Mouse (Mus musculus): ENCODE measurements around the gene Pclo. TPM values are rescaled to one million over a fixed set of nuclear protein-coding genes. Genes with fewer than 3 reads are reported as not detected.
"Not testable (repeated sequence)": the region's sequence is repeated elsewhere in the genome, so short reads cannot be mapped to it uniquely, and the experiment has no call there.

Pclo gene
- polyA plus RNA-seq (2015; fragmentation: Nextera tagmentation; extraction: Ambion mirVana), result 12.4 and 13.9 TPM in 2 replicates

DNA sequence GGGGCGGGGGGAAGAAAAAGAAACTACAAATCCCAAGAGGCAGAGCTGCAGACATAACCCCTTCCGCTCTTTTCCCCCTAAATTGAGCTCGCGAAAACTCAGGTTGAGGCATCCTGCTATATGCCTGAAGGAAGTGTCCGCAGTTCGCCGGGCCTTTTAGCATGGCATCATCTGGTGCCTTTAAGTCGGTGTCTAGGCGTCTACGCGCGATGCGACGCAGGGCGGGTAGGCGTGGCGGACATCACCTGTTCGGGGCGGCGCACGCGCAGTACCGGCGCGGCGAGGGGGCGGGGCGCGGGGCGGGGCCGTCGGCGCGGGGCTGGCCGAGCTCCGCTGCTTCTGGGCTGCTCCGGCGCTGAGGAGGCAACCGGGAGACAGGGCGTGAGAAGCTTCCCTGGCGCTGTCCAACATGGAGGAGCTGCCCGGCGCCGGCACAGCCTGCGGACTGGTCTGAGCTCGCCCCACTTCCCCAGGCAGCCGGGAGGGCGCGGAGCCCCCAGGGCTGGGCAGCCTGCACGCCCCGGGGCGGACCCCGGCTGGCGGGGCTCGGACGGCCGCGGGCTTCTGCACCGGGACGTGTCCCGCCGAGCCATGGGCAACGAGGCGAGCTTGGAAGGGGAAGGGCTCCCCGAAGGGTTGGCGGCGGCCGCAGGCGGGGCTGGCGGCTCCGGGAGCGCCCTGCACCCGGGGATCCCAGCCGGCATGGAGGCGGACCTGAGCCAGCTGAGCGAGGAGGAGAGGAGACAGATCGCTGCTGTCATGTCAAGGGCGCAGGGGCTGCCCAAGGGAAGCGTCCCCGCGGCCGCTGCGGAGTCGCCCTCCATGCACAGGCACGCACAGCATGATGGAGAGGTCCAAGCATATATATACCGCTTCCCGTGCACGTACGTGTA, at the start of gene Pclo:
Pclo (plus strand) TSS at position 288 of the 893 bp plus-strand sequence.
- peak; percentile 98 for ATAC-seq
- H3K9me3 ChIP-seq (ENCODE audit: control insufficient read depth, low read length), result no peaks in the 10 kb centered on the region
- peak within 1 kb of the TSS; percentile 70 for H3K4me2 ChIP-seq (ENCODE audit: low read length)
- no peaks in the 10 kb centered on the region for H3K36me3 ChIP-seq (ENCODE audit: control insufficient read depth, insufficient read depth, low read length)
- peak within 1 kb of the TSS; percentile 98 for H3K9ac ChIP-seq (ENCODE audit: low read depth, low read length)
- 0% methylated on average over 67 of the region's 89 CpGs for WGBS
- peaks cover 7% of the 10 kb centered on the region; the same call in 1 of the 2 replicates for H3K4me1 ChIP-seq (ENCODE audit: control insufficient read depth, insufficient read depth, low read depth, low read length)
- no peaks in the 10 kb centered on the region for H3K27me3 ChIP-seq (replicated peaks; ENCODE audit: control insufficient read depth, insufficient read depth, low read length)
- H3K4me3 ChIP-seq (ENCODE audit: low read length), result peak within 1 kb of the TSS; percentile 98
- peak within 1 kb of the TSS; percentile 99 for H3K27ac ChIP-seq (ENCODE audit: low read depth, low read length)

DNA sequence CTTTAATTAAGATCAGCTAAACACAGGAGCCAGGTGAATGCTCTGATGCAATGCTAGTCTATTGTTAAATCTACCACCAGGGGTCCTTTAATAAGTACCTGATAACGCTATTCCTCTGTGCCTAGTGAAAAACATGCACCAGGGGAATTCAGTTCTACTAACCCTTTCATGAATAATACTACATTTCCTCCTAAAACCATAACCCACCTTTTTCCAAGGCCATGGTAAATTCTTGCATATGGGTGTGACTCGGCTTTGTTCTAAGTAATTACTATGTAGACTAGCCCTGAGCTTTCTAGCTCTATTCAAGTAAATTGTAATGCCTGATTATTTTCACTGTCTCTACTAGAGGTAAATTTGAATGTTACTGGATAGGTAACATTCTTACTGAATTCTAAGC, 20.3 kb upstream of the Pclo start:
- H3K4me2 ChIP-seq (ENCODE audit: low read length); H3K27me3 ChIP-seq (replicated peaks; ENCODE audit: control insufficient read depth, insufficient read depth, low read length); H3K27ac ChIP-seq (ENCODE audit: low read depth, low read length); H3K4me1 ChIP-seq (ENCODE audit: control insufficient read depth, insufficient read depth, low read depth, low read length); H3K9me3 ChIP-seq (ENCODE audit: control insufficient read depth, low read length); H3K4me3 ChIP-seq (ENCODE audit: low read length); H3K9ac ChIP-seq (ENCODE audit: low read depth, low read length); ATAC-seq; H3K36me3 ChIP-seq (ENCODE audit: control insufficient read depth, insufficient read depth, low read length): not testable (repeated sequence)
- 55% methylated on average over 2 of the region's 2 CpGs for WGBS

DNA sequence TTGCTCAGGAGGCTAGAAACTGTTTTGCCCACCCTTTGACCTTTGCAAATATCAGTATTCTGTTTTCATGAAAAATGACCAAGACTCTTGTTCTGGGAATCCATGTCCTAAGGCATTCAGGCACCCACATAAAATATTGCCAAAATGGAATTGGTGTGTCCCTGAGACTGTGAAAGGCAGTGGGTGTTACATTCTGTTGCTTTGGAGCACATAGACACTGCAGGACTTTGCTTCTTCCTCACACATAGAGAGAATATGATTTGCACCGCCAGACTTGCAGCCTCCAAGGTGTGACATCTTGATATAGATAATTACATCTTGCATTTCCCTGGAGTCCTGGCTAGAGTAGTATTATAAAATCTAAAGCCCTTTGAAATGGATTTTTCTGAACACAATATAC, 6.2 kb upstream of the Pclo start:
- 74% methylated on average over 1 of the region's 1 CpGs for WGBS
- no peak for ATAC-seq
- no peaks in the 10 kb centered on the region for H3K4me1 ChIP-seq (ENCODE audit: control insufficient read depth, insufficient read depth, low read depth, low read length)
- H3K4me3 ChIP-seq (ENCODE audit: low read length), result no peak overlapping the region
- no peaks in the 10 kb centered on the region for H3K36me3 ChIP-seq (ENCODE audit: control insufficient read depth, insufficient read depth, low read length)
- no peaks in the 10 kb centered on the region for H3K27me3 ChIP-seq (replicated peaks; ENCODE audit: control insufficient read depth, insufficient read depth, low read length)
- no peaks in the 10 kb centered on the region for H3K9me3 ChIP-seq (ENCODE audit: control insufficient read depth, low read length)
- H3K27ac ChIP-seq (ENCODE audit: low read depth, low read length), result no peak overlapping the region
- H3K4me2 ChIP-seq (ENCODE audit: low read length), result no peak overlapping the region
- no peak overlapping the region for H3K9ac ChIP-seq (ENCODE audit: low read depth, low read length)

DNA sequence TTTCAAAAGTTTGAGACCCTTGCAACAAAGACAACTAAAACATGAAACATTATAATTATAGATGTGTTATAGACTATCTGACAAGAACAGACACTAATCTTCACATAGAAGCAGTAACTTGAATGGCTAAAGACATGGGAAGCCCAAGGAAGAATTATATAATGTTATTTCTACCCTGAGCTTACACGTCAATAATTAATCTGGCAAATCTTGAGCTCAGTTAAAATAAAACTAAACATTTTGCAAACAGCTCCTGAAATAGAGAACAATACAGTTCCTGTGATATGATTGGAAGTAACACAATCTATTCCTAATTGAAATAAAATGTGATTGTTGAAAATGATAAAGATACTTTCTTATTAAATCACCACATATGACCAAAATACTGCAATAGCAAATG, 5.1 kb upstream of the Pclo start:
- Histone ChIP-seq H3K27ac (ENCODE audit: low read depth, low read length) (no peak overlapping the region), H3K27me3 (replicated peaks; ENCODE audit: control insufficient read depth, insufficient read depth, low read length) (no peaks in the 10 kb centered on the region), H3K4me1 (ENCODE audit: control insufficient read depth, insufficient read depth, low read depth, low read length) (no peaks in the 10 kb centered on the region), H3K9ac (ENCODE audit: low read depth, low read length) (no peak overlapping the region), H3K36me3 (ENCODE audit: control insufficient read depth, insufficient read depth, low read length) (no peaks in the 10 kb centered on the region), H3K9me3 (ENCODE audit: control insufficient read depth, low read length) (no peaks in the 10 kb centered on the region), H3K4me3 (ENCODE audit: low read length) (no peak overlapping the region), H3K4me2 (ENCODE audit: low read length) (no peak overlapping the region)
- WGBS, result 91% methylated on average over 1 of the region's 1 CpGs
- ATAC-seq, result no peak

DNA sequence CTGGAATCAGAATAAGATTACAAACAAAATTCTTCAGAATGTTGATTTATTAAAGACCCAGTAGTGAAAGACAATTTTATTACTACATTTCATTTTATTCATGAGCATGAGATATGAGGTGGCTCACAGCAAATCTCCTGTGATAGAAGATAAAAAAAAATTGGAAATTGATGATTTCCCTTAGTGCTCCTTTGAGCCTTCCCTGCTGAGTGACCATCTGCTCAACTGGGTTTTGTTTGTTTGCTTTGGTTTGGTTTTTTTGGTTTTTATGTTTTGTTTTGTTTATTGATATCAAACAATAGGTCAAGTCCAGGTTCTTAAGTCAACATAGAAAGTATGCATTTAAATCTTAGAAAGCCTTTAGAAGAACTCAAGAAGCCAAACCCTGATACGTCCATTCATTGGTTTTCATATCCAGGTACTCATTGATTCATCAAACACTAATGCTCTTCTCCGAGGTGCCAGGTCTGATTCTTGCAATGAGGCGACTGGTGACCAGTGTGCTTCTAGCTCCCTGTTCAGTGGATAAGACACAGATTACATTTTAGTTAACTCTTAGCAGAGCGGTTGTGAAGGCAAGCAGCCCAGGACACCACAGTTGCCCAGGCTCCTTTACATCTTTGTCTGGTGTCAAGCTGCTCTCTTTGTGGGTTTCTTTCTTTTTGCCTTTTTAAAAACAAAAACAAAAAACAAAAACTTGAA, 3.6 kb downstream of the Pclo start:
- no peak overlapping the region for H3K9ac ChIP-seq (ENCODE audit: low read depth, low read length)
- H3K4me3 ChIP-seq (ENCODE audit: low read length), result no peak overlapping the region
- 0 out of 2 replicates have a peak, but pooled peaks cover 2% of the 10 kb centered on the region for H3K36me3 ChIP-seq (ENCODE audit: control insufficient read depth, insufficient read depth, low read length)
- no peaks in the 10 kb centered on the region for H3K27me3 ChIP-seq (replicated peaks; ENCODE audit: control insufficient read depth, insufficient read depth, low read length)
- no peak overlapping the region for H3K27ac ChIP-seq (ENCODE audit: low read depth, low read length)
- peaks cover 7% of the 10 kb centered on the region; the same call in 1 of the 2 replicates for H3K4me1 ChIP-seq (ENCODE audit: control insufficient read depth, insufficient read depth, low read depth, low read length)
- WGBS, result 75% methylated on average over 4 of the region's 4 CpGs
- ATAC-seq, result no peak
- H3K4me2 ChIP-seq (ENCODE audit: low read length), result no peak overlapping the region
- no peaks in the 10 kb centered on the region for H3K9me3 ChIP-seq (ENCODE audit: control insufficient read depth, low read length)

DNA sequence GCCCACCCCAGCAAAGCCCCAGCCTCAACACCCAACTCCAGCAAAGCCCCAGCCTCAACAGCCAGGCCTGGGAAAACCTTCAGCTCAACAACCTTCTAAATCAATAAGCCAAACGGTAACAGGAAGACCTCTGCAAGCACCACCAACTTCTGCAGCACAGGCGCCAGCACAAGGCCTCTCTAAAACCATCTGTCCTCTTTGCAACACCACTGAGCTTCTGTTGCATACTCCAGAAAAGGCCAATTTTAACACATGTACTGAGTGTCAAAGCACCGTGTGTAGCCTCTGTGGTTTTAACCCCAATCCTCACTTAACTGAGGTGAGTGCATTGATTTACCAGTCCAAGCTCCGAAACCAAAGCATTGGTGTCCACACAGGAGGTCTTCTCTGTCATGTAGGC, 7.3 kb downstream of the Pclo start:
- ATAC-seq, result no peak
- Histone ChIP-seq H3K4me2 (ENCODE audit: low read length) (no peak overlapping the region), H3K27ac (ENCODE audit: low read depth, low read length) (no peak overlapping the region), H3K4me3 (ENCODE audit: low read length) (no peak overlapping the region), H3K9ac (ENCODE audit: low read depth, low read length) (no peak overlapping the region), H3K4me1 (ENCODE audit: control insufficient read depth, insufficient read depth, low read depth, low read length) (no peaks in the 10 kb centered on the region; the same call in 1 of the 2 replicates), H3K9me3 (ENCODE audit: control insufficient read depth, low read length) (no peaks in the 10 kb centered on the region), H3K27me3 (replicated peaks; ENCODE audit: control insufficient read depth, insufficient read depth, low read length) (no peaks in the 10 kb centered on the region), H3K36me3 (ENCODE audit: control insufficient read depth, insufficient read depth, low read length) (0 out of 2 replicates have a peak, but pooled peaks cover 2% of the 10 kb centered on the region)
- 87% methylated on average over 4 of the region's 4 CpGs for WGBS

DNA sequence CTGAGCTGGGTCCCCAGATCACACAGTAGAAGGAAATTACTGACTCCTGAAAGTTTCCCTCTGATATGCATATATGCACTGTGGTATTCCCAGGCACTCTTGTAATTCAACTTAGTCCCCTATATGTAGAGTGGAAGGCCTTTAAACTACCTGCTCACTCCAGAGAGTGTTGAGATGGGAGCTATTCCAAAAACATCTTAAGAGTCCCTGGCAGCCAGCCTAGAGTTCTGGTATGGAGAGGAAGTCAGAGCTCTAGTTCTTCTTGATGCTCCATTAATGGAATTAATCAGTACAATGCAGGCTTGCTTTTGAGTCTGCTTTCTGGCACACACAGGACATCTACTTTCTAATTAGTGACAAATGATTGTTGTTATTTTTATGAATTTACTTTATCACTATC, 11.3 kb downstream of the Pclo start:
- H3K9me3 ChIP-seq (ENCODE audit: control insufficient read depth, low read length), result no peaks in the 10 kb centered on the region
- no peaks in the 10 kb centered on the region for H3K27me3 ChIP-seq (replicated peaks; ENCODE audit: control insufficient read depth, insufficient read depth, low read length)
- H3K4me3 ChIP-seq (ENCODE audit: low read length), result no peak overlapping the region
- H3K27ac ChIP-seq (ENCODE audit: low read depth, low read length), result no peak overlapping the region
- no peak for ATAC-seq
- H3K4me2 ChIP-seq (ENCODE audit: low read length), result no peak overlapping the region
- H3K36me3 ChIP-seq (ENCODE audit: control insufficient read depth, insufficient read depth, low read length), result peaks cover 2% of the 10 kb centered on the region; the same call in 1 of the 2 replicates
- H3K4me1 ChIP-seq (ENCODE audit: control insufficient read depth, insufficient read depth, low read depth, low read length), result no peaks in the 10 kb centered on the region; the same call in 1 of the 2 replicates
- no peak overlapping the region for H3K9ac ChIP-seq (ENCODE audit: low read depth, low read length)

DNA sequence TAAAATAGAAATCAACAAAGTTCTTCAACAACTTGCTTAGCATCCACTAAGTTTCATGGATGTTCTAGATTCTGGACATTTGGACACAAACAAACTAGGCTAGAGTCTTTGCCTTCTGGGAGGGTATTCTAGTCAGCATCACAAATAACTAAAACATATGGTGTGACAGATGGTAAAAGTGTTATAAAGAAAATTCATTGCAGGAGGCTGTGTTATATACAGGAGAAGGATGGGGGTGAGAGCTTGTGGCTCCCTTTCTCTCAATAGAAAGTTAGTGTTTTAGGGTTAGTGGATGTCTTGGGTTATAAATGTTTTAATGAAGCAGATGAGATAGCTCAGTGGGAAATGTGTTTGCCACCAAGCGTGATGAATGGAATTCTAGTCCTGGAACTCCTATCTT, 13.1 kb downstream of the Pclo start:
- Histone ChIP-seq H3K9ac (ENCODE audit: low read depth, low read length) (no peak overlapping the region), H3K9me3 (ENCODE audit: control insufficient read depth, low read length) (no peaks in the 10 kb centered on the region), H3K36me3 (ENCODE audit: control insufficient read depth, insufficient read depth, low read length) (no peaks in the 10 kb centered on the region; the same call in 1 of the 2 replicates), H3K27ac (ENCODE audit: low read depth, low read length) (no peak overlapping the region), H3K4me3 (ENCODE audit: low read length) (no peak overlapping the region), H3K27me3 (replicated peaks; ENCODE audit: control insufficient read depth, insufficient read depth, low read length) (no peaks in the 10 kb centered on the region), H3K4me1 (ENCODE audit: control insufficient read depth, insufficient read depth, low read depth, low read length) (no peaks in the 10 kb centered on the region; the same call in 1 of the 2 replicates), H3K4me2 (ENCODE audit: low read length) (no peak overlapping the region)
- ATAC-seq, result no peak
- 28% methylated on average over 1 of the region's 1 CpGs for WGBS

DNA sequence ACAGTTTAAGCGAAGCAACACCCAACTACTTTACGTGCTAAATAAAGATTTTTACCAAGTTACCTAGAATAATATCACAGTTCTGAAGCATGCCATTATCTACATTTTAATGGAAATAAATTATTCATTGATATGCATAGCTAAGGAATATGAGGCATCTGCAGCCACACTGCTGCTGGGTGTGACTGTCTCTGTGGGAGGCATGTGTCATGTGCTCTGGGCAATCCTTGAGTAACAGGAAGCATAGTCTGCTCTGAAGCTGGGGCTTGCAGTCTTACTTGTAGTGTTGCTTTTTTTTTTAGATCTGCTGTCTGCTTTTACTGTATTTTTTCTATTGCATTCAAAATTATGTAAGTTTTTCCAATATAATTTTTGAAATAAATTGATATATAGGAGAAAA, 17.2 kb downstream of the Pclo start:
- Histone ChIP-seq H3K27me3 (replicated peaks; ENCODE audit: control insufficient read depth, insufficient read depth, low read length) (no peaks in the 10 kb centered on the region), H3K4me3 (ENCODE audit: low read length) (no peak overlapping the region), H3K27ac (ENCODE audit: low read depth, low read length) (no peak overlapping the region), H3K4me2 (ENCODE audit: low read length) (no peak overlapping the region), H3K9ac (ENCODE audit: low read depth, low read length) (no peak overlapping the region), H3K36me3 (ENCODE audit: control insufficient read depth, insufficient read depth, low read length) (no peaks in the 10 kb centered on the region; the same call in 1 of the 2 replicates), H3K4me1 (ENCODE audit: control insufficient read depth, insufficient read depth, low read depth, low read length) (no peaks in the 10 kb centered on the region), H3K9me3 (ENCODE audit: control insufficient read depth, low read length) (no peaks in the 10 kb centered on the region)
- ATAC-seq, result no peak
- 91% methylated on average over 2 of the region's 2 CpGs for WGBS
